Mouse (Mus musculus) ES-Bruce4 (cell line): ENCODE results near the gene Zfyve21. TPM values are rescaled to one million over a fixed set of nuclear protein-coding genes. Genes with fewer than 3 reads are reported as not detected.

ENCODE experiments used
- H3K27ac ChIP-seq: 2 replicates; pipeline ENCODE4 v1.5.1; 2012; ENCODE audit warnings: low read length, inconsistent platforms; ENCODE audit not compliant: insufficient read depth
- H3K27me3 ChIP-seq: 2 replicates; pipeline ENCODE4 v1.6.1; 2012; ENCODE audit warnings: mild to moderate bottlenecking, low read length, inconsistent platforms; ENCODE audit not compliant: control insufficient read depth, poor library complexity, insufficient read depth, severe bottlenecking
- H3K36me3 ChIP-seq: 2 replicates; pipeline ENCODE4 v1.6.1; 2012; ENCODE audit warnings: inconsistent platforms, mild to moderate bottlenecking, low read length, moderate library complexity; ENCODE audit not compliant: control insufficient read depth, poor library complexity, insufficient read depth, severe bottlenecking
- H3K4me1 ChIP-seq: one replicate; pipeline ENCODE4 v1.8.1; 2011; ENCODE audit warnings: low read length; ENCODE audit not compliant: control insufficient read depth, insufficient read depth
- H3K4me3 ChIP-seq: 2 replicates; pipeline ENCODE4 v1.5.1; 2011; ENCODE audit warnings: low read depth, mild to moderate bottlenecking, low read length
- H3K9ac ChIP-seq: 2 replicates; pipeline ENCODE4 v1.6.1; 2012; ENCODE audit warnings: low read depth, mild to moderate bottlenecking, inconsistent platforms; ENCODE audit not compliant: poor library complexity, severe bottlenecking
- H3K9me3 ChIP-seq: replicated peaks from 2 replicates; pipeline ENCODE4 v1.6.1; 2012; ENCODE audit warnings: mild to moderate bottlenecking, low read length, inconsistent platforms; ENCODE audit not compliant: control insufficient read depth, poor library complexity, insufficient read depth, severe bottlenecking
- CTCF ChIP-seq: IDR thresholded peaks from one replicate; pipeline ENCODE4 v1.8.1; 2011; ENCODE audit warnings: low read depth, low read length
- EP300 ChIP-seq: IDR thresholded peaks from 2 replicates; pipeline ENCODE4 v1.6.1; 2011; ENCODE audit warnings: low read depth, low read length; ENCODE audit not compliant: insufficient read depth
- POLR2A ChIP-seq: IDR thresholded peaks from one replicate; pipeline ENCODE4 v1.8.1; 2011; ENCODE audit warnings: low read length; ENCODE audit not compliant: insufficient read depth
- polyA plus RNA-seq: library from polyadenylated mRNA; stranded (reverse); fragments of >200 nt; gene quantifications from 2 replicates; pipeline ENCODE4 v1.2.4, GENCODE M21; 2011; ENCODE audit warnings: low read depth; ENCODE audit not compliant: missing spikeins, insufficient read depth, insufficient read length

Gene Zfyve21
- polyA plus RNA-seq, 1 experiment, result 36.0 TPM

- Histone ChIP-seq H3K27me3 (no peaks in the 10 kb centered on the region), H3K27ac (no peak overlapping the region), H3K4me1 (no peaks in the 10 kb centered on the region), H3K36me3 (no peaks in the 10 kb centered on the region), H3K9ac (no peak overlapping the region), H3K4me3 (no peak overlapping the region), H3K9me3 (no peaks in the 10 kb centered on the region)
- TF ChIP-seq POLR2A, result no peak
- no peak for TF ChIP-seq EP300
- no peak for TF ChIP-seq CTCF
Observed at GRCm38 (mm10) chr12:111816528-111816927, 2.6 kb downstream of the Zfyve21 start.

GRCm38 (mm10) chr12:111816967-111817366 lies 3.0 kb downstream of the Zfyve21 start:
- no peaks in the 10 kb centered on the region for H3K9me3 ChIP-seq
- H3K4me1 ChIP-seq, result no peaks in the 10 kb centered on the region
- H3K4me3 ChIP-seq, result no peak overlapping the region
- no peak for TF ChIP-seq POLR2A
- no peak for TF ChIP-seq EP300
- no peak for TF ChIP-seq CTCF
- H3K36me3 ChIP-seq, result no peaks in the 10 kb centered on the region
- no peaks in the 10 kb centered on the region for H3K27me3 ChIP-seq
- no peak overlapping the region for H3K9ac ChIP-seq
- H3K27ac ChIP-seq, result no peak overlapping the region

- TF ChIP-seq POLR2A (no peak), CTCF (no peak), EP300 (no peak)
Observed at GRCm38 (mm10) chr12:111817991-111818390, 4.0 kb downstream of the Zfyve21 start.

GRCm38 (mm10) chr12:111819936-111820335 lies 6.0 kb downstream of the Zfyve21 start:
- H3K27ac ChIP-seq, result no peak overlapping the region
- no peaks in the 10 kb centered on the region for H3K4me1 ChIP-seq
- TF ChIP-seq POLR2A (no peak), EP300 (no peak), CTCF (no peak)
- H3K27me3 ChIP-seq, result no peaks in the 10 kb centered on the region
- no peak overlapping the region for H3K9ac ChIP-seq
- no peaks in the 10 kb centered on the region; the same call in 1 of the 2 replicates for H3K36me3 ChIP-seq
- H3K4me3 ChIP-seq, result no peak overlapping the region
- no peaks in the 10 kb centered on the region for H3K9me3 ChIP-seq

More at GRCm38 (mm10) chr12:111817991-111818390, 4.0 kb downstream of the Zfyve21 start:
- Histone ChIP-seq H3K4me1 (no peaks in the 10 kb centered on the region), H3K27me3 (no peaks in the 10 kb centered on the region), H3K36me3 (no peaks in the 10 kb centered on the region), H3K9ac (no peak overlapping the region), H3K27ac (no peak overlapping the region), H3K9me3 (no peaks in the 10 kb centered on the region), H3K4me3 (no peak overlapping the region)

GRCm38 (mm10) chr12:111820708-111821107 lies 6.7 kb downstream of the Zfyve21 start:
- H3K36me3 ChIP-seq, result peaks cover 3% of the 10 kb centered on the region; the same call in 1 of the 2 replicates
- H3K9ac ChIP-seq, result no peak overlapping the region
- H3K4me1 ChIP-seq, result no peaks in the 10 kb centered on the region
- H3K27ac ChIP-seq, result no peak overlapping the region
- no peaks in the 10 kb centered on the region for H3K9me3 ChIP-seq
- TF ChIP-seq CTCF, result no peak
- TF ChIP-seq EP300, result no peak
- TF ChIP-seq POLR2A, result no peak
- no peaks in the 10 kb centered on the region for H3K27me3 ChIP-seq
- no peak overlapping the region for H3K4me3 ChIP-seq

- H3K4me1 ChIP-seq, result no peaks in the 10 kb centered on the region
- H3K9ac ChIP-seq, result no peak overlapping the region
- H3K27me3 ChIP-seq, result no peaks in the 10 kb centered on the region
- H3K4me3 ChIP-seq, result no peak overlapping the region
- peaks cover 3% of the 10 kb centered on the region; the same call in 1 of the 2 replicates for H3K36me3 ChIP-seq
- H3K27ac ChIP-seq, result no peak overlapping the region
- no peaks in the 10 kb centered on the region for H3K9me3 ChIP-seq
- TF ChIP-seq CTCF (no peak), EP300 (no peak), POLR2A (no peak)
Observed at GRCm38 (mm10) chr12:111821931-111822330, 8.0 kb downstream of the Zfyve21 start.
